Mouse (Mus musculus): ENCODE results near the gene Lypd4. TPM values are rescaled to one million over a fixed set of nuclear protein-coding genes. Genes with fewer than 3 reads are reported as not detected.

Lypd4 gene
- polyA plus RNA-seq, 1 experiment, result 952 TPM

DNA sequence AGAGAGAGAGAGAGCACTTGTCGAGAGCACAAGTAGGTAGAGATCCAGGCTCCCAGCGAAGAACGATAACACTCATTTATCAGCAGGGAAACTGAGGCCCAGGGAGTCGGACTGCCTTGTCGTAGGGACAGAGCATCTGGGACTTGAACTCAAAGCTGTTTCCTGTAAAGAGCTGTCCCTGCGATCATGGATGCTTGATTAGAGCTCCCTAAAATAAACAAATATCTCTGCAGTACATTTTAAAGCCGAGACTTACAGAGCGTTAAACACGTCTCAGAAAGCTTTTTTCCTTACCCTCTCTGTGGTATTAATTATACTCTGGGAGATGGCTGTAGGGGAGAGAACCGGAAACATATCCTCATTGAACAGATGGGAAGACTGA, 33.7 kb upstream of the Lypd4 start:
- Histone ChIP-seq H3K27ac (ENCODE audit: control insufficient read depth, insufficient read depth, low read depth, low read length) (peak overlapping the region; percentile 39; the same call in 1 of the 2 replicates), H3K4me1 (ENCODE audit: control insufficient read depth, insufficient read depth, low read length) (peaks cover 3% of the 10 kb centered on the region; the same call in 1 of the 2 replicates), H3K36me3 (ENCODE audit: control insufficient read depth, insufficient read depth, low read length) (no peaks in the 10 kb centered on the region), H3K27me3 (ENCODE audit: control insufficient read depth, insufficient read depth, low read length) (no peaks in the 10 kb centered on the region), H3K4me3 (ENCODE audit: control insufficient read depth, low read depth, low read length) (peak overlapping the region; percentile 71)
- TF ChIP-seq POLR2A (IDR thresholded peaks at IDR 0.05; ENCODE audit: control insufficient read depth, low read depth, low read length) (no peak), CTCF (IDR thresholded peaks at IDR 0.05; ENCODE audit: control insufficient read depth, insufficient read depth, insufficient replicate concordance, low read depth, low read length) (no peak)

DNA sequence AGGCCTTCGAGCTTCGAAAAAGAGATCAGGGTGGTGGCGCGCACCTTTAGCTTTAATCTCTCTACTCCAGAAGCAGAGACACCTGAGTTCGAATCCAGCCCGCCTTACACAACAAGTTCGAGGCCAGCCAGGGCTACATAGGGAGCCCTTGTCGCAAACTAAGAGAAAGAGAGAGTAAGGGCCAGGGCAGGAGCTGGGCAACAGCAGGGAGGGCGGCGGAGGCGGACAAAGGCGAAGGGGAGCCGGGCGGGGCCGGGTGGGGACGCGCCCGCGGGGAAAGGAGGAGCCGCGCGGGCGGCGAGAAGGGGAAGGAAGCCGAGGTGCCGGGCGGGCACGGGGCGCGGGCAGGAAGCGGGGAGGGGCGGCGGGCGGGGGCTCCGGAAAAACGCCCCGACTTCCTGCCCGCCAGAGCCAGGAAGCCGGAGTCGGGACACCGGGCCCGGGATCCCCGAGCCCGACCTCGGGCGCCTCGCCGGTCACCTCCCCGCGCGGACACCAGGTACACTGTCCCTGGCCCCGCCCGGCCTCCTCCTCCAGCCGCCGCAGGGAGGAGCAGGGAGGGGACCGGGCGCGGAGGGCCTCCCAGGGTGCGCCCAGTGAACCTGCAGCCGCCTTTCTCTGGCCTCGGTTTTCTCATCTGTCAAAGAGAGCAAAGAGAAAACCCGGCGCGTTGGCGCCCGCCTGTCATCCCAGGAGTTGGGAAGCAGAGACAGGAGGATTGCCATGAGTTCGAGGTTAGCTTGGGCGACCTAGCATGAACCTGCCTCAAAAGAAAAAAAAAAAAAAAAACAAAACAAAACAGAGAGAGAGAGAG, 33.1 kb upstream of the Lypd4 start, which contains the start of gene Arhgef1:
Arhgef1 (plus strand) TSS at position 283 of the 814 bp plus-strand sequence.
- no peak for TF ChIP-seq CTCF (IDR thresholded peaks at IDR 0.05; ENCODE audit: control insufficient read depth, insufficient read depth, insufficient replicate concordance, low read depth, low read length)
- TF ChIP-seq POLR2A (IDR thresholded peaks at IDR 0.05; ENCODE audit: control insufficient read depth, low read depth, low read length), result no peak
- H3K27me3 ChIP-seq (ENCODE audit: control insufficient read depth, insufficient read depth, low read length), result no peaks in the 10 kb centered on the region
- no peaks in the 10 kb centered on the region for H3K36me3 ChIP-seq (ENCODE audit: control insufficient read depth, insufficient read depth, low read length)
- H3K4me3 ChIP-seq (ENCODE audit: control insufficient read depth, low read depth, low read length), result peak within 1 kb of the TSS; percentile 71
- H3K27ac ChIP-seq (ENCODE audit: control insufficient read depth, insufficient read depth, low read depth, low read length), result peak within 1 kb of the TSS; percentile 56
- peaks cover 3% of the 10 kb centered on the region; the same call in 1 of the 2 replicates for H3K4me1 ChIP-seq (ENCODE audit: control insufficient read depth, insufficient read depth, low read length)

DNA sequence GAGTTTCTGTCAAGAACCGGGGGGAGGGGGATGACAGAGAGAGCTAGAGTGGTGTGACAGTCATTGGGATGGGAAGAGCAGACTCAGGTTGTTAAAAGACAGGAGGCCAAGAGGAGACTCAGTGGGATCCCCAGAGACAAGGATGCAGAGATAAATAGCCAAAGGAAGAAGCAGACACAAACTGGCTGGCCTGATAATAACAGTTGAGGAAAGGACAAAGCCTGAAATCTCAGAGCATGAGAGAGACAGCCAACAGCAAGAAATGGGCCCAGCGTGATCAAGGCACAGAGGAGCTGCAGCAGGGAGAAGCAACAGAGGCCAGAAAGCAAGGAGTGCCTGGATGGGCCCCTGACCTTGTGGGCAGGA, 32.5 kb upstream of the Lypd4 start:
- Histone ChIP-seq H3K4me3 (ENCODE audit: control insufficient read depth, low read depth, low read length) (peak overlapping the region; percentile 71), H3K27ac (ENCODE audit: control insufficient read depth, insufficient read depth, low read depth, low read length) (peak overlapping the region; percentile 56; the same call in 1 of the 2 replicates), H3K36me3 (ENCODE audit: control insufficient read depth, insufficient read depth, low read length) (no peaks in the 10 kb centered on the region), H3K4me1 (ENCODE audit: control insufficient read depth, insufficient read depth, low read length) (peaks cover 3% of the 10 kb centered on the region; the same call in 1 of the 2 replicates), H3K27me3 (ENCODE audit: control insufficient read depth, insufficient read depth, low read length) (no peaks in the 10 kb centered on the region)
- TF ChIP-seq CTCF (IDR thresholded peaks at IDR 0.05; ENCODE audit: control insufficient read depth, insufficient read depth, insufficient replicate concordance, low read depth, low read length) (no peak), POLR2A (IDR thresholded peaks at IDR 0.05; ENCODE audit: control insufficient read depth, low read depth, low read length) (no peak)

DNA sequence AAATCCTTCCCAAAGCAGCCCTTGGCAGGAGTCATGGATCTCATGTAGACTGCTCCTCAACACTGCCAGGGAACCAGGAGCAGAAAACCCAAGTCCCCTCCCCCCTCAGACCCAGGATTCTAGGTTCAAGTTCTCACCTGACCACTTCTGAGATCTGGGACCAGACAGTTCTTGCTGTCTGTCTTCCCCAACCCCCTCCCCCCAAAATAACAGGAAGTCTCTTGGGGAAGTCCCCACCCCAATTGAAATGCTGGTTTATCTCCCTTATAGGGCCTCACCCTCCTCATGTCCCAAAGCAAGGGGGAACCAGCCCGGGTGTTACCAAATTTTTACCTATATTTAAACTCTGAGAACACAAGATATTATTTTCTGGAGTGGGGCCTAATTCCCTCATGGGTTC, 32.1 kb upstream of the Lypd4 start:
- no peaks in the 10 kb centered on the region for H3K27me3 ChIP-seq (ENCODE audit: control insufficient read depth, insufficient read depth, low read length)
- H3K36me3 ChIP-seq (ENCODE audit: control insufficient read depth, insufficient read depth, low read length), result no peaks in the 10 kb centered on the region
- peaks cover 3% of the 10 kb centered on the region; the same call in 1 of the 2 replicates for H3K4me1 ChIP-seq (ENCODE audit: control insufficient read depth, insufficient read depth, low read length)
- H3K4me3 ChIP-seq (ENCODE audit: control insufficient read depth, low read depth, low read length), result no peak overlapping the region
- no peak overlapping the region for H3K27ac ChIP-seq (ENCODE audit: control insufficient read depth, insufficient read depth, low read depth, low read length)
- no peak for TF ChIP-seq POLR2A (IDR thresholded peaks at IDR 0.05; ENCODE audit: control insufficient read depth, low read depth, low read length)
- TF ChIP-seq CTCF (IDR thresholded peaks at IDR 0.05; ENCODE audit: control insufficient read depth, insufficient read depth, insufficient replicate concordance, low read depth, low read length), result no peak

DNA sequence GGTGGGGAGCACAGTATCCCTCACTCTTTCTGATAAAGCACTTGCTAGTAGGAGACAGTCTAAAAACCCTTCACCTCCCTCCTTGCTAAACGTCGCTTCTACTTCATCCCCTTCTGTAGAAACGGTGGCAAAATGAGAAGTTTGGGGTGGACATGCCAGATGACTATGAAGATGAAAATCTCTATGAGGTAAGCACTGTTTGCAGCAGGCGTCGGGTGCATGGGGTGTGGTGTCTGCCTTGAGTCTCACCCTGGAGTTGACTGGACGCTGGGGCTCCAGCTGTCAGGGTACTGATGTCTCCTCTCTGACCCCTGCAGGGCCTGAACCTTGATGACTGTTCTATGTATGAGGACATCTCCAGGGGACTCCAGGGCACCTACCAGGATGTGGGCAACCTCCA, 31.4 kb upstream of the Lypd4 start:
- Histone ChIP-seq H3K27me3 (ENCODE audit: control insufficient read depth, insufficient read depth, low read length) (no peaks in the 10 kb centered on the region), H3K27ac (ENCODE audit: control insufficient read depth, insufficient read depth, low read depth, low read length) (no peak overlapping the region), H3K4me1 (ENCODE audit: control insufficient read depth, insufficient read depth, low read length) (peaks cover 3% of the 10 kb centered on the region; the same call in 1 of the 2 replicates), H3K4me3 (ENCODE audit: control insufficient read depth, low read depth, low read length) (no peak overlapping the region), H3K36me3 (ENCODE audit: control insufficient read depth, insufficient read depth, low read length) (no peaks in the 10 kb centered on the region)
- TF ChIP-seq CTCF (IDR thresholded peaks at IDR 0.05; ENCODE audit: control insufficient read depth, insufficient read depth, insufficient replicate concordance, low read depth, low read length), result no peak
- no peak for TF ChIP-seq POLR2A (IDR thresholded peaks at IDR 0.05; ENCODE audit: control insufficient read depth, low read depth, low read length)

- H3K27me3 ChIP-seq (ENCODE audit: control insufficient read depth, insufficient read depth, low read length), result no peaks in the 10 kb centered on the region
- H3K4me1 ChIP-seq (ENCODE audit: control insufficient read depth, insufficient read depth, low read length), result peaks cover 3% of the 10 kb centered on the region; the same call in 1 of the 2 replicates
- H3K27ac ChIP-seq (ENCODE audit: control insufficient read depth, insufficient read depth, low read depth, low read length), result no peak overlapping the region
- TF ChIP-seq CTCF (IDR thresholded peaks at IDR 0.05; ENCODE audit: control insufficient read depth, insufficient read depth, insufficient replicate concordance, low read depth, low read length), result no peak
- TF ChIP-seq POLR2A (IDR thresholded peaks at IDR 0.05; ENCODE audit: control insufficient read depth, low read depth, low read length), result no peak
- no peak overlapping the region for H3K4me3 ChIP-seq (ENCODE audit: control insufficient read depth, low read depth, low read length)
- H3K36me3 ChIP-seq (ENCODE audit: control insufficient read depth, insufficient read depth, low read length), result no peaks in the 10 kb centered on the region
Observed at GRCm38 (mm10) chr7:24897959-24898358, 28.2 kb upstream of the Lypd4 start.

DNA sequence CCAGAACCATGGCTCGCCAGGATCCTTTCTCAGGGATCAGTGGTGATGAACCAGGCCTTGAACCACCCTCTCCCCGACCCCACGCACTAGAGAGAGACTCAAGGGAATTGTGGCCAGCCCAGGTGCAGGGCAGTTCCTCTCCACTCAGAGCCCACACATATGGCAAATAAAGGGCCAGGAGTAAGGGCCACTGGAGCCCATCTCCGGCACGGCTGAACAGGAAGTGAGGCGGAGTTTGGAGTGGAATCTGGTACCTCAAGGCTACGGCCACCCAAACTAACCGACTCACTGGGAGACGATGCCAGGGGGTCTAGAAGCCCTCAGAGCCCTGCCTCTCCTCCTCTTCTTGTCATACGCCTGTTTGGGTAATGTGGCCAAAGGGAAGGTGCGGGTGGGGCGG, 27.5 kb upstream of the Lypd4 start, which contains the start of gene Cd79a:
Cd79a (plus strand) TSS at position 158 of the 400 bp plus-strand sequence.
- Histone ChIP-seq H3K4me3 (ENCODE audit: control insufficient read depth, low read depth, low read length) (no peak within 1 kb of the TSS), H3K27ac (ENCODE audit: control insufficient read depth, insufficient read depth, low read depth, low read length) (no peak within 1 kb of the TSS), H3K4me1 (ENCODE audit: control insufficient read depth, insufficient read depth, low read length) (no peaks in the 10 kb centered on the region), H3K27me3 (ENCODE audit: control insufficient read depth, insufficient read depth, low read length) (no peaks in the 10 kb centered on the region), H3K36me3 (ENCODE audit: control insufficient read depth, insufficient read depth, low read length) (no peaks in the 10 kb centered on the region)
- TF ChIP-seq POLR2A (IDR thresholded peaks at IDR 0.05; ENCODE audit: control insufficient read depth, low read depth, low read length), result no peak
- no peak for TF ChIP-seq CTCF (IDR thresholded peaks at IDR 0.05; ENCODE audit: control insufficient read depth, insufficient read depth, insufficient replicate concordance, low read depth, low read length)
